Mouse (Mus musculus) hindbrain, postnatal 0 days (tissue): ENCODE results near the gene Smarcd3. TPM values are rescaled to one million over a fixed set of nuclear protein-coding genes. Genes with fewer than 3 reads are reported as not detected.

Experiments
- ATAC-seq: fragments of 200-750 bp; cut with Nextera tagmentation; 2 replicates; pipeline ENCODE4 v1.8.0; 2017; ENCODE audit warnings: mild to moderate bottlenecking, moderate TSS enrichment, moderate library complexity
- DNase-seq: peaks from one replicate; pipeline ENCODE4 v3.0.0-alpha.2; 2015; ENCODE audit warnings: low spot score
- H3K27ac ChIP-seq: fragments of 300-500 bp; sonication (generic); 2 replicates; pipeline ENCODE4 v1.5.1; 2014; ENCODE audit warnings: mild to moderate bottlenecking
- H3K27me3 ChIP-seq: fragments of 300-500 bp; sonication (generic); 2 replicates; pipeline ENCODE4 v1.6.1; 2014; ENCODE audit warnings: low read length, mixed read lengths; ENCODE audit not compliant: insufficient read depth
- H3K36me3 ChIP-seq: fragments of 300-500 bp; sonication (generic); 2 replicates; pipeline ENCODE4 v1.6.1; 2014; ENCODE audit warnings: low read length, mixed read lengths; ENCODE audit not compliant: insufficient read depth
- H3K4me1 ChIP-seq: fragments of 300-500 bp; sonication (generic); 2 replicates; pipeline ENCODE4 v1.6.1; 2014; ENCODE audit warnings: antibody characterized with exemption, low read length, mixed read lengths; ENCODE audit not compliant: insufficient read depth
- H3K4me2 ChIP-seq: fragments of 300-500 bp; sonication (generic); 2 replicates; pipeline ENCODE4 v1.6.1; 2014; ENCODE audit warnings: low read depth, mild to moderate bottlenecking, low read length, moderate library complexity, mixed read lengths
- H3K4me3 ChIP-seq: fragments of 300-500 bp; sonication (generic); 2 replicates; pipeline ENCODE4 v1.5.1; 2014; ENCODE audit warnings: low read length
- H3K9ac ChIP-seq: fragments of 300-500 bp; sonication (generic); replicated peaks from 2 replicates; pipeline ENCODE4 v1.6.1; 2014; ENCODE audit warnings: mild to moderate bottlenecking, low read length, moderate library complexity, mixed read lengths
- H3K9me3 ChIP-seq: fragments of 300-500 bp; sonication (generic); 2 replicates; pipeline ENCODE4 v1.6.1; 2016; ENCODE audit warnings: low read length, mixed read lengths
- CTCF ChIP-seq: IDR thresholded peaks from 2 replicates; pipeline ENCODE4 v1.5.1; 2016; ENCODE audit warnings: antibody characterized with exemption, control low read depth, low read depth
- WGBS: fragments of 180-500 bp; shearing (Covaris S2); extraction: QIAGEN DNeasy Blood & Tissue Kit; methylation state at CpG from one replicate; pipeline ENCODE4 v1.1.7; 2014; 5-methylcytosine and 5-hydroxymethylcytosine counted together
- polyA plus RNA-seq: library from polyadenylated mRNA; unstranded; fragments of >200 nt; fragmentation: Nextera tagmentation; extraction: Ambion mirVana; gene quantifications from 2 replicates; pipeline ENCODE4 v1.2.1, GENCODE M21; 2015
- total RNA-seq: library from RNA; depleted of rRNA; stranded (reverse); fragments of >200 nt; gene quantifications from 2 replicates; pipeline ENCODE4 v1.2.3, GENCODE M21; 2014

Smarcd3 gene
- total and polyA plus RNA-seq, 2 experiments from 2014 or later: 128 to 246 TPM

GRCm38 (mm10) chr5:24587200-24587577, 37.0 kb downstream of the Smarcd3 start:
- TF ChIP-seq CTCF: no peak
- no peaks in the 10 kb centered on the region for H3K9me3 ChIP-seq
- ATAC-seq (peak; percentile 33; the same call in 1 of the 2 replicates), DNase-seq (peak; percentile 39)
- peaks cover 6% of the 10 kb centered on the region for H3K36me3 ChIP-seq
- H3K4me1 ChIP-seq: peaks cover 10% of the 10 kb centered on the region
- H3K27me3 ChIP-seq: no peaks in the 10 kb centered on the region
- H3K9ac ChIP-seq: peak overlapping the region; percentile 76
- peak overlapping the region; percentile 86 for H3K27ac ChIP-seq
- peak overlapping the region; percentile 77 for H3K4me3 ChIP-seq
- 23% methylated on average over 4 of the region's 4 CpGs for WGBS
- H3K4me2 ChIP-seq: peak overlapping the region; percentile 83

DNA sequence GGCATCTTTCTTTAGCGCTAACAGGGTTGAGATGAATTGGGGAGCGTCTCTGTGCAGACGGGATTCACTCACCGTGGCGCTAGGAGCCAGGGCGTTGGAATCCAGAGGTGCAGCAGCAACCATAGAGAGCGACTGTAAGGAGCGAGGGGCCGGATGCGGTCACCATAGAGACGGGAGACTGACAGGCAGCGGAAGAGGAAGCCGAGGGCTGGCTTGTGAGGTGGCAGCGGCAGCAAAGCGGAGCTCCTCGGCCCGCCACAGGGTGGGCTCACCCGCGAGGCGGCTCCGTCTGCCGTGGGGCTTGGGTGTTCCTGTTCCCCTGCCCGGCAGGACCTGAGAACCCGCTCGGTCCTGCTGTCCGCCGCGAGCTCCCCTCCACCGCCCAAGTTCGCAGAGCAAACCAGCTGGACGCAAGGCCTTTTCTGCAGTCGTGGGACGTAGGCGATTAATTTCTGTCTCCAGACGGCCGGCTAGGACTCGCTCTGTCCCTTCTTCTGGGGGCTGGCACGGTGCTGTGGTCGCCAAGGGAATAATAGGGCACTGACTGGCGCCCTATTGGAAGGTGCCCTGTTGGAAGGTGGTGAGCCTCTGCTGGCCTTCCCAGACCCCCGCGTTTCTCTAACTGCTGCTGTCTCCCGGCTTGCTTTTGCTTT, 37.5 kb downstream of the Smarcd3 start, which contains the start of gene Chpf2:
TSS of gene Chpf2 (plus strand) at position 195 of the 653 bp plus-strand sequence.
- Histone ChIP-seq H3K9me3 (no peaks in the 10 kb centered on the region), H3K9ac (peak within 1 kb of the TSS; percentile 76), H3K4me1 (peaks cover 10% of the 10 kb centered on the region), H3K36me3 (peaks cover 6% of the 10 kb centered on the region), H3K27me3 (no peaks in the 10 kb centered on the region), H3K4me2 (peak within 1 kb of the TSS; percentile 83), H3K27ac (peak within 1 kb of the TSS; percentile 86), H3K4me3 (peak within 1 kb of the TSS; percentile 77)
- ATAC-seq (peak; percentile 89), DNase-seq (peak; percentile 91)
- TF ChIP-seq CTCF: peak; percentile 30; the same call in 1 of the 2 replicates
- under 1% methylated on average over 42 of the region's 43 CpGs for WGBS

DNA sequence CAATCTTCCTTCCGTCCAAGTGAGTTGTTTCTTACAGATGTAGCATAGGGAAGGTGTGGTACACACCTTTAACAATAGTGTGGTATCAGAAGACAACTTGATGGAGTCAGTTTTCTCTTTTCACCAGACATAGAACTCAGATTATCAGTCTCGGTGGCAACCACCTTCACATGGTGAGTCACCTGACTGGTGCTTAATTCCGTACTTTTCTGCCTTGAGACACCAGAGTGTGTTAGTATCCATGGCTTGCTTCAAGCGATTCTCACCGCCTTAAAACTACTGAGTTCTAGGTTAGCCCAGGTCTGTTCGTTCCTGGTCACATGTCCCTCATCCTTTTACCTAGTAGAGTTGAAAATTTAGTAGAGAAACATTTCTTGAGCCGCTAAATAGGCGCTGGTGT, 38.1 kb downstream of the Smarcd3 start:
- WGBS: 5% methylated on average over 8 of the region's 8 CpGs
- peak overlapping the region; percentile 77 for H3K4me3 ChIP-seq
- peak overlapping the region; percentile 83 for H3K4me2 ChIP-seq
- H3K27ac ChIP-seq: peak overlapping the region; percentile 86
- peaks cover 10% of the 10 kb centered on the region for H3K4me1 ChIP-seq
- no peaks in the 10 kb centered on the region for H3K9me3 ChIP-seq
- H3K27me3 ChIP-seq: no peaks in the 10 kb centered on the region
- TF ChIP-seq CTCF: no peak
- ATAC-seq (peak; percentile 33), DNase-seq (no peak)
- H3K9ac ChIP-seq: peak overlapping the region; percentile 76
- H3K36me3 ChIP-seq: peaks cover 6% of the 10 kb centered on the region; the same call in 1 of the 2 replicates

- H3K27ac ChIP-seq: no peak overlapping the region
- H3K9ac ChIP-seq: no peak overlapping the region
- peaks cover 7% of the 10 kb centered on the region for H3K4me1 ChIP-seq
Measured at GRCm38 (mm10) chr5:24578109-24578963, 45.9 kb downstream of the Smarcd3 start.

DNA sequence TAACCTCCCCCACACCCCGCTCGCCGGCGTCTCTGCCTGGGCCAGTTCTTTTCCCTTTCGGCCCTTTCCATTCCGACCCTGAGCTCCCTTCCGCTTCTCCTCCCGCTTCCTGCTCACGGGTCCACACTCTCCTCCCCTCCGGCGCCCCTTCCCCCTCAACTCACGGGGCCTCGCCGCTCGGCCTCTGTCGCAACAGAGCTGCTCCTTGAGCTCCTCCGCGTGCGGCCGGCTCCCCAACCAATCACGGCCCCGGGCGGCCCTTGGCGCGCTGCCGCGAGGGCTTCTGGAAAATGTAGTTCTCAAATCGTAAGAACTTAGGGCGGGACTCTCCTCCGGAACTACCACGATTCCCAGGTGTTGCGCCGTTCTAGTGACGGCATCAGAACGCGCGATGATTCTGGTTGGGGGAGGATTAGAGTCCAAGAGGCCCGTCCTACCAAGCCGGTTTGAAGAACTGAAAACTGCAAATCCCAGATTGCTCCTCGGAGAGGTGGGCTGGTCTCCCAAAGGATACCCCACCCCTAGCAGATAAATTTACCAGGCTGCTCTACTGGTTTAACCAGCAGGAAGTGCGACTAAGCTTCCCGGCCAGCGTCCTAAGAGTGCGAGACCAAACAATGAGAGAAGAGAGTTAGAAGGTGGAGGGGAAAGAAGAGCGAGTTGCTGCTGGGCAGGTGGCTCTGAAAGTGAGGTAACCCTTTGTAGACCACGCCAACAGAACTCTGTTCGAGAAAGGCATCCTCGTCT, 46.9 kb downstream of the Smarcd3 start, which contains the start of gene Abcf2:
TSS of gene Abcf2 (minus strand) at position 285 of the 747 bp plus-strand sequence.
- peak within 1 kb of the TSS; percentile 75 for H3K9ac ChIP-seq
- H3K4me1 ChIP-seq: peaks cover 7% of the 10 kb centered on the region
- H3K36me3 ChIP-seq: peaks cover 20% of the 10 kb centered on the region
- peak within 1 kb of the TSS; percentile 88 for H3K4me2 ChIP-seq
- DNase-seq (peak; percentile 100), ATAC-seq (peak; percentile 98)
- H3K9me3 ChIP-seq: no peaks in the 10 kb centered on the region
- under 1% methylated on average over 47 of the region's 48 CpGs for WGBS
- TF ChIP-seq CTCF: peak; percentile 13; the same call in 1 of the 2 replicates
- H3K27ac ChIP-seq: peak within 1 kb of the TSS; percentile 76
- H3K4me3 ChIP-seq: peak within 1 kb of the TSS; percentile 63
- no peaks in the 10 kb centered on the region for H3K27me3 ChIP-seq

More at GRCm38 (mm10) chr5:24578109-24578963, 45.9 kb downstream of the Smarcd3 start:
- no peak; the same call in 1 of the 2 replicates for TF ChIP-seq CTCF
- ATAC-seq (no peak), DNase-seq (no peak)
- Histone ChIP-seq H3K4me2 (peak overlapping the region; percentile 62), H3K4me3 (peak overlapping the region; percentile 63), H3K36me3 (peaks cover 10% of the 10 kb centered on the region), H3K9me3 (no peaks in the 10 kb centered on the region), H3K27me3 (no peaks in the 10 kb centered on the region)
- 69% methylated on average over 6 of the region's 6 CpGs for WGBS

GRCm38 (mm10) chr5:24576801-24577182, 47.4 kb downstream of the Smarcd3 start:
- 0% methylated on average over 32 of the region's 32 CpGs for WGBS
- Histone ChIP-seq H3K27me3 (no peaks in the 10 kb centered on the region), H3K36me3 (peaks cover 25% of the 10 kb centered on the region), H3K4me3 (peak overlapping the region; percentile 63), H3K4me1 (peaks cover 7% of the 10 kb centered on the region), H3K9me3 (no peaks in the 10 kb centered on the region), H3K4me2 (peak overlapping the region; percentile 88), H3K9ac (peak overlapping the region; percentile 75), H3K27ac (peak overlapping the region; percentile 76)
- no peak for TF ChIP-seq CTCF
- ATAC-seq (peak; percentile 16), DNase-seq (no peak)
